Mouse (Mus musculus) embryonic facial prominence, embryonic 12.5 days (tissue): ENCODE results near the gene Rasgef1b. TPM values are rescaled to one million over a fixed set of nuclear protein-coding genes. Genes with fewer than 3 reads are reported as not detected.
A peak's percentile ranks its signal among the peaks of the same experiment; 100 is the strongest.

Experiments
- ATAC-seq: fragments of 200-750 bp; cut with Nextera tagmentation; 2 replicates; pipeline ENCODE4 v1.8.0; 2017; ENCODE audit not compliant: insufficient number of reproducible peaks, insufficient read depth, low FRiP score, low TSS enrichment
- H3K27ac ChIP-seq: fragments of 300-500 bp; sonication (generic); 2 replicates; pipeline ENCODE4 v1.5.1; 2016; ENCODE audit warnings: mild to moderate bottlenecking
- H3K27me3 ChIP-seq: fragments of 300-500 bp; sonication (generic); 2 replicates; pipeline ENCODE4 v1.6.1; 2016; ENCODE audit warnings: mild to moderate bottlenecking, moderate library complexity
- H3K36me3 ChIP-seq: fragments of 300-500 bp; sonication (generic); 2 replicates; pipeline ENCODE4 v1.6.1; 2016; ENCODE audit warnings: mild to moderate bottlenecking
- H3K4me1 ChIP-seq: fragments of 300-500 bp; sonication (generic); 2 replicates; pipeline ENCODE4 v1.6.1; 2016
- H3K4me2 ChIP-seq: fragments of 300-500 bp; sonication (generic); replicated peaks from 2 replicates; pipeline ENCODE4 v1.6.1; 2016; ENCODE audit warnings: mild to moderate bottlenecking, moderate library complexity
- H3K4me3 ChIP-seq: fragments of 300-500 bp; sonication (generic); 2 replicates; pipeline ENCODE4 v1.5.1; 2016; ENCODE audit warnings: mild to moderate bottlenecking
- H3K9ac ChIP-seq: fragments of 300-500 bp; sonication (generic); 2 replicates; pipeline ENCODE4 v1.6.1; 2016; ENCODE audit warnings: mild to moderate bottlenecking, moderate library complexity
- H3K9me3 ChIP-seq: fragments of 300-500 bp; sonication (generic); 2 replicates; pipeline ENCODE4 v1.6.1; 2016; ENCODE audit warnings: mild to moderate bottlenecking, moderate library complexity
- WGBS: fragments of 180-500 bp; shearing (Covaris S2); methylation state at CpG from one replicate; pipeline ENCODE4 v1.1.7; 2016; 5-methylcytosine and 5-hydroxymethylcytosine counted together
- polyA plus RNA-seq: library from polyadenylated mRNA; unstranded; fragments of >200 nt; fragmentation: Nextera tagmentation; extraction: Ambion mirVana; gene quantifications from 2 replicates; pipeline ENCODE4 v1.2.1, GENCODE M21; 2016

The Rasgef1b gene
- polyA plus RNA-seq, 1 experiment from 2014 or later, result 11.7 TPM

DNA sequence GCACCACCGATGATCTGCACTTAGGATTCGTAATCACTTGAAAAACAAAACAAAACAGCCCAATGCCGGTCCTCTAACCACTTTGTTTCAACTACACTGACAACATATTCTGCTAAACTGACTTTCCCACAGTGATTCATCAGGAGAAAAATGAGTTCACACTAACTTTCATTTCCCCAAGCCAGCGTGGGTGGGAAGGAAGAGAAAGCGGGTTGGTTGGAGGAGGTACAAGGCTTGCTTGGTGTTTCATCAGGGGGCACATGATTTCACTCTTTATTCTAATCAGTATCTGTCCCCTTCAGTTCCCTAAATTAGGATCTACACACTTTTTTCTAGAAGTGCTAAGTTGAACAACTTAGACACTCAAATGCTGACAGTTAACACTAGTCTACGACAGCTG lies 514.5 kb downstream of the Rasgef1b start:
- ATAC-seq, result no peak
- no peak overlapping the region for H3K27ac ChIP-seq

DNA sequence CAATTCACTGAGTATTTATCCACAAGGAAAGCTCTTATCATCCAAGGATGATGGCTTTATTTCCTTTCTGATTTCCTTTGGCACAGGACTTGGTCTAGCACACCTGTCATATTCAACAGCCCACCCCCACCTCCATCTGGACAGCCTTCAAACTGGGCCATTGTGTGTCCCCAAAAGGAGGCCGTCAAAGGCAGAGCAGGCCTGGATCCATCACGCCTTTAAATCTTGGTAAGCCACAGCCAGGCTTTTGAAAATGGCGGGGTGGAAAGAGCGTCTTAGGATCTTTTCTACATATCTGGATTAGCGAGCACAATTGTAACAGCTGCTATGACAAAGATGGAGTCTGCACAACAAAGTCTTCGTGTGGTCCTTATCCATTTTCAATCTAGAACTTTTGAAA lies 515.7 kb downstream of the Rasgef1b start:
- H3K9me3 ChIP-seq, result 0 out of 2 replicates have a peak, but pooled peaks cover 3% of the 10 kb centered on the region
- no peak overlapping the region for H3K27ac ChIP-seq
- no peaks in the 10 kb centered on the region for H3K4me1 ChIP-seq
- H3K4me2 ChIP-seq, result no peak overlapping the region
- no peak for ATAC-seq
- no peak overlapping the region for H3K9ac ChIP-seq
- H3K36me3 ChIP-seq, result peaks cover 13% of the 10 kb centered on the region; the same call in 1 of the 2 replicates
- WGBS, result 88% methylated on average over 6 of the region's 6 CpGs
- H3K4me3 ChIP-seq, result no peak overlapping the region
- no peaks in the 10 kb centered on the region for H3K27me3 ChIP-seq

More for the DNA sequence above, 514.5 kb downstream of the Rasgef1b start:
- H3K4me3 ChIP-seq, result no peak overlapping the region
- H3K4me2 ChIP-seq, result no peak overlapping the region
- H3K9ac ChIP-seq, result no peak overlapping the region
- H3K27me3 ChIP-seq, result no peaks in the 10 kb centered on the region
- 92% methylated on average over 6 of the region's 6 CpGs for WGBS
- no peaks in the 10 kb centered on the region for H3K4me1 ChIP-seq
- H3K36me3 ChIP-seq, result peaks cover 24% of the 10 kb centered on the region; the same call in 1 of the 2 replicates
- 0 out of 2 replicates have a peak, but pooled peaks cover 3% of the 10 kb centered on the region for H3K9me3 ChIP-seq

DNA sequence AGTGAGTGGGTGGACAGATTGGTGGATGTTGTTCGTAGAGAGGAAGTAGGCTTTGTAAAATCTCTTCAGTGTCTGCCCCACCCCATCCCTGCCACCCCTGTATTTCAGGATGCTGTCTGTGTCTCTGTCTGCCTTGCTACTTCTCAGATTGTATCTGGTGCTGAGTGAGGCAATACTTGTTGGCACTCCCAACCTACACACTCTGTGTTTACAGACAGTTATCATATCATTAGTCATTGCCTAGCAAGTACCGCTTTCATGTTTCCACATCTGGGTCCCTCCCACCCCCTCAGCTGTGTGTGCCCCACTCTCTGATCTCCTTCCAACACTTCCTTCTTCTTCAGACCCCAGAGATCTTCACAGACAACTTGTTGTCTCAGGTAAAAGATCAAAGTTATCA lies 525.4 kb downstream of the Rasgef1b start:
- Histone ChIP-seq H3K36me3 (no peaks in the 10 kb centered on the region), H3K4me3 (no peak overlapping the region), H3K27ac (no peak overlapping the region), H3K27me3 (peaks cover 8% of the 10 kb centered on the region; the same call in 1 of the 2 replicates), H3K9ac (no peak overlapping the region), H3K4me2 (no peak overlapping the region), H3K9me3 (no peaks in the 10 kb centered on the region), H3K4me1 (no peaks in the 10 kb centered on the region)
- ATAC-seq, result no peak
- WGBS, result 84% methylated on average over 2 of the region's 2 CpGs

DNA sequence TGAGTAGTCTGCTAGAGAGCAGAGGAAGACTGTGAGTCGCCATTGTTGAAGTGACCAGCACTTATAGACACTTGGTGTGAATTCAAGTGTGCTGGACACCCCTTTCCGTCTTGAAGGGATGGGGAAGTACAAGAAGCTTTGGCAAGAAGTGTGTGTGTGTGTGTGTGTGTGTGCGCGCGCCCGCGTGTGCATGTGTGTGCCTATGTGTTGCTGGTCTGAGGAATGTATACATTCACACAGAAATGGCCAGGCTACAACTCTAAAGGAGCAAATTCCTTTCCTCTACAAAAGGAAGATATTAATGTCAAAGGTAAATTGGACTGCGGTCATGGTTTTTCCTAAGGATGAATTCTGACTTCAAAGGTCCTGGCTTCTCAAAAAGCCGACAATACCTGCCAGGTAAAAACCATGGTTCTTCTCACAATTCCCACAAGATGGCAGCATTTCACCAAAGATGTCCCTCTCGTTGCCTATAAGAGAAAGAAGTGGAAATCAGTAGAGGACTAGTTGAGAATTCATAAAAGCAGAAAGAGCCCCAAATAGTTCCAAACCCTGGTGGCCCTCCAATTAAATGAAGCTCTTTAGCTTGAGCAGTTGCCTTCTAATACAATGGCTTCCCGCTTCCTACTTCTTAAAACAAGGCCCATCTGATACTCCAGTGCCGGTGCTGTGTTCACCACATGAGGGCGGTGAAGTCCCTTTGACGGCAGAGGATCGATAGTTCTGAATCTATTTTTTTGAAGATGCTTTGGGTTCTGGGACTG lies 526.6 kb downstream of the Rasgef1b start:
- no peak for ATAC-seq

DNA sequence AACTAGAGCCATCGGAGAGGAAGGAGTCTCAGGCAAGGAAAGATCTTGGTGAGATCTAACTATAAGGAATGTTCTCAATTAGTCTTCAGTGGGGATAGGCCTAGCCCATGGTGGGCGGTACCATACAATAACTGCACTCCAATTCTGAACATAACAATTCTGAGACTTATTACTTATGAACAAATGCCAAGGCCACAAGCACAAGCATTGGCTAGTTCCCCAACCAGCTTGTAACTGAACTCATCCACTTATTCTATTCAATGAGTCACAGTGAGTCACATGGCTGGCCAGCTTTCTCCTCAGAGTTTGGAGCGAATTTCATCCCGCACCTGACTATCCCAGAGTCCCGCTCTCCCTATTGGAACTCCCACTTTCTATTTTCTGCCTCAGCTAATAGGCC lies 533.4 kb downstream of the Rasgef1b start:
- WGBS, result 92% methylated on average over 5 of the region's 5 CpGs
- H3K4me3 ChIP-seq, result no peak overlapping the region

More for the DNA sequence above, 526.6 kb downstream of the Rasgef1b start:
- H3K27me3 ChIP-seq, result peaks cover 8% of the 10 kb centered on the region; the same call in 1 of the 2 replicates
- H3K9ac ChIP-seq, result no peak overlapping the region
- no peaks in the 10 kb centered on the region for H3K36me3 ChIP-seq
- H3K27ac ChIP-seq, result no peak overlapping the region
- no peak overlapping the region for H3K4me3 ChIP-seq
- no peaks in the 10 kb centered on the region for H3K4me1 ChIP-seq
- peak overlapping the region; percentile 24 for H3K4me2 ChIP-seq
- 57% methylated on average over 15 of the region's 15 CpGs for WGBS
- H3K9me3 ChIP-seq, result no peaks in the 10 kb centered on the region

DNA sequence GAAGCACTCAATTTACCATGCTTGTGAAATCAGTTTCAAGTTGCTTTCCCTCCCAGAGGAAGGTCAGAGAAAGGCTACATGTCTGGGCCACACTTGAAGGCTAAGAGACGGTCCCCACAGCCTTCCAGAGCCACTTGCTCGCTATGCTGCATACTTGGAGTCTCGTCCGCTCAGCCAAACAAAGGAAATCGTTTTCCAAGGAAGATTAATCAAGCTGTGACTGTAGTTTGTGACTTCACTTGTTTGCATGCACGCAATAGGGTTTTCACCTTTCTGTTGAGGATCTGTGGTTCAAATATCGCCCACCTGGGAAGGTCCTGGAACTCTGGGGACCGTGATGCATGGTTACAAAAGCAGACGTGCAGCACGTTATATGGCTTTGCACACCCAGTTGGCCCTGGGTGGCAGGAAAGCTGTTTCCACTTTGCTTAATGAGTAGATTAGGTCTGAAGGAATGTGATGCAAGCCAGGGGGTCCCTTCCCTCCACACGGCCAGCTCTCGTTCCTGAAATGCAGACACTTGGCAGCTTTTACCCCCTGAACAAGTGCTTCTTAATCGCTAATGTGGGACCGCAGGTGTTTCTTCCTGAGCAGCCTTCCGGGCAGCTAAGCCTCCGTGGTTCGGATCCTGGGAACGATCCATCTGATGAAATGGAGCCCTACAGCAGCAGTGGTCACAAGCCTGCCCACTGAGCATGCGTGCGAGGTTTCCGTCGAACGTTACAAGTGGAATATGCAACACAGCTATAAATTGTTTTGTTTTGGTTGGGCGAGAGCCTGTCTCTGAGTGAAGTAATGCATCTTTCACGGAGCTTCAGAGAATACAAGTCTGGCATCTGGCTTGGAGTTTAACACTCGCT lies 537.7 kb downstream of the Rasgef1b start:
- Histone ChIP-seq H3K4me3 (no peak overlapping the region), H3K27me3 (no peaks in the 10 kb centered on the region), H3K9ac (no peak overlapping the region), H3K9me3 (no peaks in the 10 kb centered on the region), H3K36me3 (no peaks in the 10 kb centered on the region), H3K4me2 (peak overlapping the region; percentile 33), H3K27ac (peak overlapping the region; percentile 70), H3K4me1 (peaks cover 18% of the 10 kb centered on the region)
- WGBS, result 31% methylated on average over 26 of the region's 26 CpGs
- peak; percentile 71 for ATAC-seq

More for the DNA sequence above, 533.4 kb downstream of the Rasgef1b start:
- H3K27ac ChIP-seq, result no peak overlapping the region
- no peak overlapping the region for H3K9ac ChIP-seq
- no peak for ATAC-seq
- H3K4me1 ChIP-seq, result peaks cover 13% of the 10 kb centered on the region
- H3K4me2 ChIP-seq, result no peak overlapping the region
- no peaks in the 10 kb centered on the region for H3K9me3 ChIP-seq
- no peaks in the 10 kb centered on the region for H3K27me3 ChIP-seq
- H3K36me3 ChIP-seq, result no peaks in the 10 kb centered on the region

DNA sequence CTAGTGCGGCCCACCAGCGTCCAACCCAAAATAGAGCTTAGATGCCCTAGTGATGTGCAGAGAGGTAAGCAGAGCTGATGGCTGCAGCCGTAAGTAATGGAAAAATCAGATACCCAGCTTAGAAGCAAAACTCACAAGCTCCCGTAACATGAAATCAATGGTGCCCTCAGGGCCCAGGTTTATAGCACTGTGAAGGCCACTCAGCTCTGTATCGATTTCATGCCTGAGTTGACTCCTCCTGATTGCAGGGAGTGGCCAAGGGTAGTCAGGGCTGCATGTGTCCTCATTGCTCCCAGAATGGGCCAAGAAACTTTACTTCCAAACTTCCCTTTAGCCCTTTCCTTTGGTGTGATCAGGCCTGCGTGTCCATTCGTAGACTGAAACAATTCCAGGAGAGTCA lies 545.2 kb downstream of the Rasgef1b start:
- WGBS, result 70% methylated on average over 7 of the region's 7 CpGs
- H3K4me1 ChIP-seq, result no peaks in the 10 kb centered on the region
- peaks cover 5% of the 10 kb centered on the region; the same call in 1 of the 2 replicates for H3K9me3 ChIP-seq

DNA sequence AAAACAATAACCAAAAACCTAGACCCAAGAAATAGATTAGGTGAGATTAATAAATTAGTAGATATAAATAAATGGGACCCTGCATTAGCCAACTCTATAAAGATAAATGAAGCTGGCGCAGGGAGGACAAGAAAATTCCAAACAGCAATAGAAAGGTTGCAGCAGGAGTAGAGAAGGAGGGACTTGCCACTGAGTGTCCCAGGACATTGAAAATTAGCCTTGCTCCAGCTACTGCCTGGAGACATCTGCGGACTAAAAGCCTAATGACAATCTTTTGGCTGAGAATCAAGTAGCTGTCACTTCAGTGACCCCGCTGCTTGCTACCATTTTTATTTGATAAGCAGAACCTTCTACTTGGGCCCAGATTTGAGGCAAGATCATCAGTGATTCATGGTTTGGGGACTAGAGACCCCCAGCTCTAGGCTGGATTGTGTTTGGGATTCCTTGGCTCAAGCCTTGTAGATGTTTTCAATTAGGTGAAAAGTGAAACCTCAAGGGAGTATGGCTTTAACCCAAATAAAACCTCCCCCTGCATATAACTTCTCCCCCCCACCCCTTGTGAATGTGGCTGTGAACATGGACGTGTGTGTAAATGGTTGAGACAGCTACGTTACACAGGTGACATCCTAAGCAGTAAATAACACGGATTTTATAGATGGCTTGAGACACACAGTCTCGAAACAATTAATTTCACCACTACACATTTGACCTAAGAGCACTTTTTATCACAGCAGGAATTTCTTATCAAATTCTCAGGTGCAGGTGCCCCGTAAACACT lies 554.1 kb downstream of the Rasgef1b start:
- Histone ChIP-seq H3K9me3 (no peaks in the 10 kb centered on the region; the same call in 1 of the 2 replicates), H3K4me3 (no peak overlapping the region), H3K27me3 (no peaks in the 10 kb centered on the region), H3K9ac (no peak overlapping the region), H3K27ac (no peak overlapping the region), H3K4me2 (no peak overlapping the region), H3K4me1 (peaks cover 5% of the 10 kb centered on the region; the same call in 1 of the 2 replicates), H3K36me3 (no peaks in the 10 kb centered on the region)
- WGBS, result 57% methylated on average over 8 of the region's 8 CpGs
- ATAC-seq, result 0 out of 2 replicates have a peak, but pooled peaks have one; percentile 60

More for the DNA sequence above, 545.2 kb downstream of the Rasgef1b start:
- H3K36me3 ChIP-seq, result no peaks in the 10 kb centered on the region
- H3K27ac ChIP-seq, result no peak overlapping the region
- no peaks in the 10 kb centered on the region for H3K27me3 ChIP-seq
- no peak overlapping the region for H3K4me2 ChIP-seq
- no peak overlapping the region for H3K9ac ChIP-seq
- no peak for ATAC-seq
- no peak overlapping the region for H3K4me3 ChIP-seq

DNA sequence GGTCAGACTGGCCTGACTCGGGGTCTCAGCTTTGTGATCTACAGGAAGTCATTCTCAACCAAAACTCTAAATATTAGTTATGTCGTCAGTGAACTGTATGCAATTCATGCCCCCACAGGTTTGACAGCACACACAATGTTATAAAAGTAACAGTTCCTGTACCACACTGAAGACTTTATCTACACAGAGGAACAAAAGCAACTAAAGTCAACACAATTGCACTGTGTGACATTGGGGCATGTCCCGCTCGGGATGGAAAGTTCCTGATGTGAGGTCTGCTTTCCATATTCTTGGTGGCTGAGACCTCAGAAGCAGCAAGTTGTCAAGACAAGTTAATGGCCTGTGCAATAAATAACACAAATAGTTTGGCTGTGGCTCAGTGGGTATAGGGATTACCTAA lies 559.0 kb downstream of the Rasgef1b start:
- Histone ChIP-seq H3K27me3 (no peaks in the 10 kb centered on the region), H3K4me1 (peaks cover 7% of the 10 kb centered on the region), H3K9ac (no peak overlapping the region), H3K27ac (no peak overlapping the region), H3K4me3 (no peak overlapping the region), H3K4me2 (no peak overlapping the region), H3K9me3 (no peaks in the 10 kb centered on the region), H3K36me3 (no peaks in the 10 kb centered on the region)
- no peak for ATAC-seq
- WGBS, result 81% methylated on average over 4 of the region's 4 CpGs

DNA sequence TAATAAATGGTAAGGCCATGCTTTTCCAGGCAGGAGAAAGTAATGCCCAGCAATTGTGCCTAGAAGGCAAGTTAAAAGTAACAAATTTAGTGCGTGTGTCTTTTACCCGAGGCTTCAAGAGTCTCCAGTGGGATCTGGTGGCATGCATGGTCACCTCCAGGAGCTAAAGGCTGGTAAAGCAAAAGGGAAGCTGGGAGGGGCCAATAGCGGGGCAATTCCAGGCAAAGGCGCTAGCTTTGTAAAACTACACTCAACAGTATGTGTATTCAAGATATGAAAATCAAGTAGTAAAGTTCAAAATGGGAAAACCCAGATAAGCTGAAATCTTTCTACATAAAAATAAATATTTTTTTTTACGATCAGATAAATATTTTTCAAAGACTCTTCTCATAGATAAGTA lies 561.1 kb downstream of the Rasgef1b start:
- Histone ChIP-seq H3K27me3 (no peaks in the 10 kb centered on the region), H3K27ac (no peak overlapping the region), H3K9ac (no peak overlapping the region), H3K4me2 (no peak overlapping the region), H3K9me3 (no peaks in the 10 kb centered on the region), H3K36me3 (no peaks in the 10 kb centered on the region), H3K4me1 (peaks cover 7% of the 10 kb centered on the region; the same call in 1 of the 2 replicates), H3K4me3 (no peak overlapping the region)
- ATAC-seq, result no peak
- WGBS, result 93% methylated on average over 5 of the region's 5 CpGs
